Mouse (Mus musculus): ENCODE measurements around the gene Pomgnt2. TPM values are rescaled to one million over a fixed set of nuclear protein-coding genes. Genes with fewer than 3 reads are reported as not detected.

Gene Pomgnt2
- polyA plus RNA-seq, 1 experiment = 7.5 TPM

DNA sequence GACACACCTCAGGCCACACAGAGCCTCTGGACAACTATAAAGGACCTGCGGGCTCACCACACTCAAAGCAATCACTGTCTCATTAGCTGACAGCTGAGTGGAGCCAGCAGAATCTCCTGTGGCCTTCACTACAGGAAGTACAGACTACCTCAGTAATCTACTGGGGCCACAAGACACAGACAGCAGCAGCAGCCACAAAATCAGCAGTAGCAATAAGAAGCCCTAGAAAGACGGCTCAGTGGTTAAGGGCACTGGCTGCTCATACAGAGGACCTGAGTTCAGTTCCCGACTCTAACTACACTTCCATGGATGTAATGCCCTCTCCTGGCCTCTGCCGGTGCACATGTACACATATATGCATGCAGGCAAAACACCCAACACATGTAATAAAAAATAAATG is 23.4 kb upstream of the Pomgnt2 start:
- no peak overlapping the region for H3K27ac ChIP-seq (ENCODE audit: insufficient read depth, low read length)
- TF ChIP-seq POLR2A (IDR thresholded peaks at IDR 0.05; ENCODE audit: insufficient read depth, low read length) (no peak), CTCF (IDR thresholded peaks at IDR 0.05; ENCODE audit: low read depth, low read length) (no peak), EP300 (IDR thresholded peaks at IDR 0.05; ENCODE audit: insufficient read depth, low read depth, low read length) (no peak)
- H3K27me3 ChIP-seq (ENCODE audit: control insufficient read depth, insufficient read depth, low read length, poor library complexity, severe bottlenecking) = no peaks in the 10 kb centered on the region
- no peaks in the 10 kb centered on the region for H3K9me3 ChIP-seq (replicated peaks; ENCODE audit: control insufficient read depth, insufficient read depth, low read length, poor library complexity, severe bottlenecking)
- H3K9ac ChIP-seq (ENCODE audit: low read depth, poor library complexity, severe bottlenecking) = no peak overlapping the region
- H3K4me3 ChIP-seq (ENCODE audit: low read depth, low read length) = no peak overlapping the region
- no peaks in the 10 kb centered on the region for H3K4me1 ChIP-seq (ENCODE audit: control insufficient read depth, insufficient read depth, low read length)
- no peaks in the 10 kb centered on the region for H3K36me3 ChIP-seq (ENCODE audit: control insufficient read depth, insufficient read depth, low read length, poor library complexity, severe bottlenecking)

GRCm38 (mm10) chr9:122018782-122019395 is 22.0 kb upstream of the Pomgnt2 start:
- Histone ChIP-seq H3K9ac (ENCODE audit: low read depth, poor library complexity, severe bottlenecking) (no peak overlapping the region), H3K4me1 (ENCODE audit: control insufficient read depth, insufficient read depth, low read length) (no peaks in the 10 kb centered on the region), H3K4me3 (ENCODE audit: low read depth, low read length) (no peak overlapping the region), H3K27ac (ENCODE audit: insufficient read depth, low read length) (no peak overlapping the region), H3K27me3 (ENCODE audit: control insufficient read depth, insufficient read depth, low read length, poor library complexity, severe bottlenecking) (no peaks in the 10 kb centered on the region), H3K36me3 (ENCODE audit: control insufficient read depth, insufficient read depth, low read length, poor library complexity, severe bottlenecking) (no peaks in the 10 kb centered on the region), H3K9me3 (replicated peaks; ENCODE audit: control insufficient read depth, insufficient read depth, low read length, poor library complexity, severe bottlenecking) (no peaks in the 10 kb centered on the region)
- TF ChIP-seq POLR2A (IDR thresholded peaks at IDR 0.05; ENCODE audit: insufficient read depth, low read length) = no peak

DNA sequence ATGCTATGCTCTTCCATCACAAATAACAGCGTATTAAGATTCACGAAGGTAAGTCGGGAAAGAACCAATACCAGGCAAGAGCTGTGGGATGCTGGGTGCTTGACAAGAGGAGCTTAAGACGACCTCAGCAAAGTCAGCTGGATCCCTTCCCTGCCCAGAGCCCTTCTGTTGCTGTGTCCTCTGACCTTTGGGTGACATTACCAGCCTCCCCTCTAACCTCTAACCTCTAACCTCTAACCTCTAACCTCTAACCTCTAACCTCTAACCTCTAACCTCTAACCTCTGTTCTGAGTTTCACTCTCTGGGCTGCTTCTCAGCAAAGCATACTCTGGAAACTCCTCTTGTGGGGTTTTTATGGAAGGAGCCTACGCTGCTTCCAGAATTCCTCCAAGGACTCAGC is 21.2 kb upstream of the Pomgnt2 start:
- Histone ChIP-seq H3K9me3 (replicated peaks; ENCODE audit: control insufficient read depth, insufficient read depth, low read length, poor library complexity, severe bottlenecking) (no peaks in the 10 kb centered on the region), H3K36me3 (ENCODE audit: control insufficient read depth, insufficient read depth, low read length, poor library complexity, severe bottlenecking) (no peaks in the 10 kb centered on the region), H3K27ac (ENCODE audit: insufficient read depth, low read length) (no peak overlapping the region), H3K9ac (ENCODE audit: low read depth, poor library complexity, severe bottlenecking) (no peak overlapping the region), H3K27me3 (ENCODE audit: control insufficient read depth, insufficient read depth, low read length, poor library complexity, severe bottlenecking) (no peaks in the 10 kb centered on the region), H3K4me3 (ENCODE audit: low read depth, low read length) (no peak overlapping the region), H3K4me1 (ENCODE audit: control insufficient read depth, insufficient read depth, low read length) (no peaks in the 10 kb centered on the region)
- TF ChIP-seq EP300 (IDR thresholded peaks at IDR 0.05; ENCODE audit: insufficient read depth, low read depth, low read length) = no peak
- no peak for TF ChIP-seq POLR2A (IDR thresholded peaks at IDR 0.05; ENCODE audit: insufficient read depth, low read length)
- no peak for TF ChIP-seq CTCF (IDR thresholded peaks at IDR 0.05; ENCODE audit: low read depth, low read length)

GRCm38 (mm10) chr9:122014241-122014667 is 17.3 kb upstream of the Pomgnt2 start:
- no peak overlapping the region for H3K4me3 ChIP-seq (ENCODE audit: low read depth, low read length)
- no peaks in the 10 kb centered on the region for H3K36me3 ChIP-seq (ENCODE audit: control insufficient read depth, insufficient read depth, low read length, poor library complexity, severe bottlenecking)
- no peak overlapping the region for H3K27ac ChIP-seq (ENCODE audit: insufficient read depth, low read length)
- H3K27me3 ChIP-seq (ENCODE audit: control insufficient read depth, insufficient read depth, low read length, poor library complexity, severe bottlenecking) = no peaks in the 10 kb centered on the region
- no peaks in the 10 kb centered on the region for H3K4me1 ChIP-seq (ENCODE audit: control insufficient read depth, insufficient read depth, low read length)
- H3K9ac ChIP-seq (ENCODE audit: low read depth, poor library complexity, severe bottlenecking) = no peak overlapping the region
- no peak for TF ChIP-seq EP300 (IDR thresholded peaks at IDR 0.05; ENCODE audit: insufficient read depth, low read depth, low read length)
- no peak for TF ChIP-seq POLR2A (IDR thresholded peaks at IDR 0.05; ENCODE audit: insufficient read depth, low read length)
- peak; percentile 77 for TF ChIP-seq CTCF (IDR thresholded peaks at IDR 0.05; ENCODE audit: low read depth, low read length)
- H3K9me3 ChIP-seq (replicated peaks; ENCODE audit: control insufficient read depth, insufficient read depth, low read length, poor library complexity, severe bottlenecking) = no peaks in the 10 kb centered on the region

GRCm38 (mm10) chr9:122013629-122014028 is 16.7 kb upstream of the Pomgnt2 start:
- Histone ChIP-seq H3K9me3 (replicated peaks; ENCODE audit: control insufficient read depth, insufficient read depth, low read length, poor library complexity, severe bottlenecking) (no peaks in the 10 kb centered on the region), H3K27ac (ENCODE audit: insufficient read depth, low read length) (no peak overlapping the region), H3K4me1 (ENCODE audit: control insufficient read depth, insufficient read depth, low read length) (no peaks in the 10 kb centered on the region), H3K36me3 (ENCODE audit: control insufficient read depth, insufficient read depth, low read length, poor library complexity, severe bottlenecking) (no peaks in the 10 kb centered on the region), H3K4me3 (ENCODE audit: low read depth, low read length) (no peak overlapping the region), H3K27me3 (ENCODE audit: control insufficient read depth, insufficient read depth, low read length, poor library complexity, severe bottlenecking) (no peaks in the 10 kb centered on the region), H3K9ac (ENCODE audit: low read depth, poor library complexity, severe bottlenecking) (no peak overlapping the region)
- TF ChIP-seq CTCF (IDR thresholded peaks at IDR 0.05; ENCODE audit: low read depth, low read length) (no peak), EP300 (IDR thresholded peaks at IDR 0.05; ENCODE audit: insufficient read depth, low read depth, low read length) (no peak), POLR2A (IDR thresholded peaks at IDR 0.05; ENCODE audit: insufficient read depth, low read length) (no peak)

- TF ChIP-seq EP300 (IDR thresholded peaks at IDR 0.05; ENCODE audit: insufficient read depth, low read depth, low read length) (no peak), CTCF (IDR thresholded peaks at IDR 0.05; ENCODE audit: low read depth, low read length) (no peak), POLR2A (IDR thresholded peaks at IDR 0.05; ENCODE audit: insufficient read depth, low read length) (no peak)
- H3K4me3 ChIP-seq (ENCODE audit: low read depth, low read length) = no peak overlapping the region
Observed at GRCm38 (mm10) chr9:122012816-122013215, 15.9 kb upstream of the Pomgnt2 start.

More at GRCm38 (mm10) chr9:122012816-122013215, 15.9 kb upstream of the Pomgnt2 start:
- Histone ChIP-seq H3K4me1 (ENCODE audit: control insufficient read depth, insufficient read depth, low read length) (no peaks in the 10 kb centered on the region), H3K9ac (ENCODE audit: low read depth, poor library complexity, severe bottlenecking) (no peak overlapping the region), H3K9me3 (replicated peaks; ENCODE audit: control insufficient read depth, insufficient read depth, low read length, poor library complexity, severe bottlenecking) (no peaks in the 10 kb centered on the region), H3K27ac (ENCODE audit: insufficient read depth, low read length) (no peak overlapping the region), H3K36me3 (ENCODE audit: control insufficient read depth, insufficient read depth, low read length, poor library complexity, severe bottlenecking) (no peaks in the 10 kb centered on the region), H3K27me3 (ENCODE audit: control insufficient read depth, insufficient read depth, low read length, poor library complexity, severe bottlenecking) (no peaks in the 10 kb centered on the region)
